Mouse (Mus musculus): ENCODE measurements around the gene Ndufaf8. TPM values are rescaled to one million over a fixed set of nuclear protein-coding genes. Genes with fewer than 3 reads are reported as not detected.

The Ndufaf8 gene
- polyA plus RNA-seq, 1 experiment from 2014 or later: 49.7 TPM

DNA sequence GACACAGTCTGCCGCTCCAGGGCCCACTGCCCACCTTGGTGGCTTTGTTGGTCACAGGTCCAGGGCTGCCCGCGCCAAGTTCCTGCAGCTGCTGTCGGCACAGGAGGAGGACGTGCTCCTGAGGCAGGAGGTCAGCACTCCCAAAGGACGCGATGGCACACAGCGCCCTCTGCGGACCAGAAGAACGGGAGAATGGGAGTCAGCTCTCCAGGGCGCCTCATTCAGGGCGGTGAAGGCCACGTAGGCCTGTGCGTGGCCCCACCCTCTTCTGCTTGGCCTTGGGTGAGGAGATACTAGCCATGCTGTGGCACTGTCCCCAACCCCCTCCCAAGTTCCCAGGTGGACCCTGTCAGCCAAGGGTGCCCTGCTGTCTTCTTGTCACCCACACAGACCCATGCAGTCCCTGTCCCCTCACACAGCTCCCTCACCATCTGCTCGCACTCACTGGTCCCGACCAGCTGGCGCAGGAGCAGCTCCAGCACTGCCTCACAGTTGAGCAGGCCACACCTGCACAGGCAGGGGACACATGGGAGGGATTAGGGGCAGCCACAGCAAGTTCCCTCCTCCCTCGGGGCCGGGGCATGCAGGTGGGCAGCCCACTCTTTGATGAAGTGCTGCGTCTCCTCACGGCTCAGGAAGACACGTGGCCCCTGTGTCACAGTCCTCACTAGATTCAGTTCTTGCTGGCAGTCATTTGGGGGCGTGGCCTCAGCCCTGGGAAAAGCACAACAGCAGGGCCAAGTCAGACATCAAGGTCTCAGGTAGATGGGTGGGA lies 5.7 kb upstream of the Ndufaf8 start:
- Histone ChIP-seq H3K27ac (replicated peaks) (no peak overlapping the region), H3K4me3 (no peak overlapping the region), H3K36me3 (peaks cover 53% of the 10 kb centered on the region), H3K4me2 (replicated peaks) (no peak overlapping the region), H3K27me3 (no peaks in the 10 kb centered on the region), H3K4me1 (peaks cover 8% of the 10 kb centered on the region), H3K9me3 (no peaks in the 10 kb centered on the region), H3K9ac (replicated peaks) (no peak overlapping the region)
- no peak for ATAC-seq (replicated peaks)
- 79% methylated on average over 23 of the region's 23 CpGs for WGBS

DNA sequence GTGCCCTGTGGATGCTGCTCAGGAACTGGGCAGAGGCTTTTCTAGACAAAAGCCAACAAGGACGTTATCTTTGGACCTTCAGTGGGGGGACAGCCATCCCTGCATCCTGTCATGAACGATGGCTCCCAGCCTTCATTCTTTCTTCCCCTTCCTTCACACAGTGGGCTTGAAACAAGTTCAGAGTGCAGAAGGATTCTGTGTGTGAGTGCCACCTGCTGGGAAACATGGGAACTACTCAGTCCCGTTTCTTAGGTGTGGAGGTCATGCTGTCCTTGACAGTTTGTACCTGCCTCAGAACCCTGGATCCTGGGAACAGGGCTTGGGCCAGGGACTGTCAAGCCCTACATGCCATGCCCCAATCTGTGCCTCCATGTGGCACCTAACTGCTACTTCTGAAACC lies 2.3 kb downstream of the Ndufaf8 start:
- Histone ChIP-seq H3K27ac (replicated peaks) (0 out of 2 replicates have a peak overlapping the region, but pooled peaks have one; percentile 46), H3K4me2 (replicated peaks) (no peak overlapping the region), H3K27me3 (no peaks in the 10 kb centered on the region), H3K4me1 (peaks cover 22% of the 10 kb centered on the region), H3K9me3 (no peaks in the 10 kb centered on the region), H3K36me3 (peaks cover 30% of the 10 kb centered on the region), H3K9ac (replicated peaks) (no peak overlapping the region), H3K4me3 (no peak overlapping the region)
- no peak for ATAC-seq (replicated peaks)
- WGBS: 4% methylated on average over 3 of the region's 3 CpGs

DNA sequence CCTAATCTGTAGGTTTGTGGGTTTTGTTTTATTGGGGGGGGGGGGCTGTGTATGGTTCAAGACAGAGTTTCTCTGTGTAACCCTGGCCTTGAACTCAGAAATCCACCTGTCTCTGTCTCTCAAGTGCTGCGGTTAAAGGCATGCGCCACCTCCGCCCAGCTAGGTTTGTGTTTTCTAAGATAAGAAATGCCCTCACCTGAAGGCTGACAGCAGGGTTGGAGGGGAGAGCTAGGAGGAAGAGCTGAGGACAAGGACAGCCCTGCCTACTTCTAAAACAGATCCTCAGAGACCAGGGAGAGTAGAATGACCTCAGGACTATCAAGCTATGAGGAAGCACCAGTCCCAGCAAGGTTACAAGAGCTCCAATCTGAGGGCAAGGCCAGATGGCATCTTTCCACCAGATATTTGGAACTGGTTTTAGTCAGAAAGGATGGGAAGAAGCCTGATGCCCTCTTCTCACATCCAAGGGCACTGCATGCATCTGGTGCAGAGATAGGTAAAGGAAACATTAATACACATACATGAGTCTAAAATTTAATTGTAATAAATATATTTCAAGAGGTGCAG lies 4.8 kb downstream of the Ndufaf8 start:
- Histone ChIP-seq H3K27me3 (no peaks in the 10 kb centered on the region), H3K4me3 (no peak overlapping the region), H3K27ac (replicated peaks) (no peak overlapping the region), H3K9ac (replicated peaks) (no peak overlapping the region), H3K4me2 (replicated peaks) (no peak overlapping the region), H3K36me3 (peaks cover 35% of the 10 kb centered on the region), H3K9me3 (no peaks in the 10 kb centered on the region), H3K4me1 (peaks cover 12% of the 10 kb centered on the region)
- 98% methylated on average over 3 of the region's 3 CpGs for WGBS
- no peak for ATAC-seq (replicated peaks)

DNA sequence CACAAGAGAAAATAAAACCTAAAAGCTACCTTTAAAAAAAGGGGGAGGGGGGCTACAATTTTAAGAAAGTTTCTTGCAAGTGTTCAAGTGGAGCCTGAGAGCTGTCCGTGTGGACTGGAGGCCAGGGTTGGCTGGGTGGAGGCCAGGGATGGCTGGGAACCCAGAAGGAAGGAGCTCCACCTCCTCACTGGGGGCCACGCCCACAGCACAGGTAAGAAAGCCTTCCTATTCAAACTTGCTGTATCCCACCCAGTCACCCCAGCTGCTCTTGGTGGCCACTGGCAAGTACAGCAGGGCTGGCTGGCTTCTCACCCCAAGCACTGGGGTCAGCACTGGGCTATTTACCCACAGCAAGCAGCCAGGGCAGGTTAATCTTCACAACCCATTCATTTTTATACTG lies 8.3 kb downstream of the Ndufaf8 start:
- H3K4me3 ChIP-seq: no peak overlapping the region
- H3K4me1 ChIP-seq: peaks cover 4% of the 10 kb centered on the region; the same call in 1 of the 2 replicates
- H3K36me3 ChIP-seq: peaks cover 37% of the 10 kb centered on the region
- no peak overlapping the region for H3K27ac ChIP-seq (replicated peaks)
- 86% methylated on average over 2 of the region's 2 CpGs for WGBS
- H3K9ac ChIP-seq (replicated peaks): no peak overlapping the region
- H3K9me3 ChIP-seq: no peaks in the 10 kb centered on the region
- H3K27me3 ChIP-seq: no peaks in the 10 kb centered on the region
- H3K4me2 ChIP-seq (replicated peaks): no peak overlapping the region
- no peak for ATAC-seq (replicated peaks)

DNA sequence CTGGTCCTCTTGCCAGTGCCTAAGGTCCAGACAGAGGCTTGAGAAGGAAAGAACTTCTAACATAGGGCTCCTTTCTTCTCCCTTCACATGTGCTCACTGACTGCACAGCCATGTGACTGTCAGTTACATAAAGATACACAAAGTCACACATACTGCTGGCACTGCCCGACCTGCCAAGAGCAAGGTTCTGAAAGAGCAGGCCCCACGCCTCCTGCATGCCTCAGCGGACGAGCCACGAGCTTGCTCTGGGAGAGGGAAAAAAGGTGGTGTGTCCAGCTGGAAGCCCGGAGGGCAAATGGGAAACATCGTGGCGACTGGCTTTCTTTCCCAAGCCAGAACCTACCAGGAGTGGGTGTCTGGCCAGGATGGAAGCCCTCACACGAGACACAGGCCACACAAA lies 9.1 kb downstream of the Ndufaf8 start:
- H3K4me3 ChIP-seq: no peak overlapping the region
- no peak overlapping the region for H3K9ac ChIP-seq (replicated peaks)
- ATAC-seq (replicated peaks): no peak
- H3K36me3 ChIP-seq: peaks cover 37% of the 10 kb centered on the region
- WGBS: 83% methylated on average over 9 of the region's 9 CpGs
- peaks cover 4% of the 10 kb centered on the region; the same call in 1 of the 2 replicates for H3K4me1 ChIP-seq
- H3K9me3 ChIP-seq: no peaks in the 10 kb centered on the region
- no peak overlapping the region for H3K27ac ChIP-seq (replicated peaks)
- no peaks in the 10 kb centered on the region for H3K27me3 ChIP-seq
- H3K4me2 ChIP-seq (replicated peaks): no peak overlapping the region

DNA sequence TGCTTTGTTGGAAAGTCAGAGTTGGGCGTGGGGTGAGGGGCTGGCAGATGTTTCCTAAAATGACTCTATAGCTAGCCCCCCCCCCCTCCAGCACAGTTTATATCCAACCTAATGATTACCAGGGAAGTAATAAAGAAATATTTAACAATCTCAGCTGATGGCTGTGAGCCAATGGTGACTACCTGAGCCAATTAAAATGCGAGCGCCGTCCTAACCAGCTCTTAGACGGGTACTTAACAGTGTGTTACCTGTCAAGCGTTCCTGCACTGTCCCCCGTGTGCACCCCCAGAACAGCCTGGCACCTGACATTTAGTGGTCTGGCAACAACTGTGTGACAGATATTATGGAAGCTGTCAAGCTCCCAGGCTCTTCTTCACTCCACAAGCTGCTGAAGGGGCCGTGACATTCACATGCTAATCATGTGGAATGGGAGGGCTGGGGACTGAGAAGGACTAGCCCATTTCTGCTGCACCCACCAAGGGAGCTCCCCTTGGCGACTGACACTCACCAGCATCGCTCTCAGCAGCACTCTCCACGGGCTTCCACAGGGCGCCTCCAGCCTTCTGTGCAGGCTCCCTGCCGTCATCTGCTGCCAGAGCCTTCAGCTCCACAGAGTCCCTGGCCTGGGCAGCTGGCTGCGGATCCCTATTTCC lies 11.0 kb downstream of the Ndufaf8 start:
- Histone ChIP-seq H3K27ac (replicated peaks) (no peak overlapping the region), H3K4me2 (replicated peaks) (no peak overlapping the region), H3K36me3 (peaks cover 26% of the 10 kb centered on the region), H3K9me3 (no peaks in the 10 kb centered on the region), H3K4me1 (peaks cover 4% of the 10 kb centered on the region; the same call in 1 of the 2 replicates), H3K4me3 (no peak overlapping the region), H3K27me3 (no peaks in the 10 kb centered on the region), H3K9ac (replicated peaks) (no peak overlapping the region)
- ATAC-seq (replicated peaks): no peak
- 63% methylated on average over 14 of the region's 14 CpGs for WGBS

DNA sequence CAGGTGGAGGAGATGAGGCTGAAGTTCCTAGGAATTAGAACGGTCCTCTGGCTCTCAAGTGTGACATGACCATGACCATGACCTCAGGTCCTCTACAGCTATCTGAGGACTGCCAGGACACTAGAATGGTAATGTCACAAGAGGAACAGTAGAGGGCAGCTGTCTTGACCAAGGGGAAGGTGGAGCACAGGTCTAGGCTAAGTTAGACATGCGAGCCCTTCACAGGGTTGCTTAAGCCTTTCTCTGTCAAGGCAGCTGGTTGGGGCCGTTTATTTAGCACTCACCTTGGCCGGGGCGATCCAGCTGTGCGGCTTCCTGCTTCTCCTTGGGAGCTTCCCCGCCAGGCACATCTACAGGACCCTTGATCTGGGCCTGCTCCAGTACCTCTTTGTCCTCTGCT lies 11.8 kb downstream of the Ndufaf8 start:
- H3K4me2 ChIP-seq (replicated peaks): no peak overlapping the region

DNA sequence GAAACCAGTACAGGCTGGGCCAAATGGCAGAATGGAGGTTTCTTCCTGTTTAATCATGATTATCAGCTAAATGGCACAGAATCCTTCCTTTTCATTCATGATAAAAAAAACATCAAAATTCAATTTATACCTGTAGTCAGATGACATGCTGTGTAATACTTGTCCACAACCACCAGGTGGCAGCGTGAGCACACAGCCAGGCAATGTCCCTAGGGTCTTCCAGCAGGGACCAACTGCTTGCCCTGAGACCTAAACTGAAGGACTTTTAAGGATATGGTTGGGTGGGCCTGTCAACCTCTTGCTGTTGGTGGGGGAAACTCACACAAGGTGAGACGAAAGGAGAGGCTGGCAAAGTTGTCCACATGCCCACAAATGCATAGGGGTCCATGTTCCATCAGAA lies 12.3 kb downstream of the Ndufaf8 start:
- no peak overlapping the region for H3K4me3 ChIP-seq
- H3K27me3 ChIP-seq: no peaks in the 10 kb centered on the region
- H3K36me3 ChIP-seq: peaks cover 23% of the 10 kb centered on the region
- ATAC-seq (replicated peaks): no peak
- H3K9ac ChIP-seq (replicated peaks): no peak overlapping the region; the same call in 1 of the 2 replicates
- H3K4me1 ChIP-seq: peaks cover 4% of the 10 kb centered on the region; the same call in 1 of the 2 replicates
- no peak overlapping the region for H3K4me2 ChIP-seq (replicated peaks)
- WGBS: 6% methylated on average over 2 of the region's 2 CpGs
- H3K27ac ChIP-seq (replicated peaks): no peak overlapping the region
- H3K9me3 ChIP-seq: no peaks in the 10 kb centered on the region

More for the DNA sequence above, 11.8 kb downstream of the Ndufaf8 start:
- Histone ChIP-seq H3K9ac (replicated peaks) (no peak overlapping the region; the same call in 1 of the 2 replicates), H3K4me1 (peaks cover 4% of the 10 kb centered on the region; the same call in 1 of the 2 replicates), H3K4me3 (no peak overlapping the region), H3K9me3 (no peaks in the 10 kb centered on the region), H3K27me3 (no peaks in the 10 kb centered on the region), H3K27ac (replicated peaks) (no peak overlapping the region), H3K36me3 (peaks cover 20% of the 10 kb centered on the region)
- no peak; the same call in 1 of the 2 replicates for ATAC-seq (replicated peaks)
- 66% methylated on average over 7 of the region's 7 CpGs for WGBS

DNA sequence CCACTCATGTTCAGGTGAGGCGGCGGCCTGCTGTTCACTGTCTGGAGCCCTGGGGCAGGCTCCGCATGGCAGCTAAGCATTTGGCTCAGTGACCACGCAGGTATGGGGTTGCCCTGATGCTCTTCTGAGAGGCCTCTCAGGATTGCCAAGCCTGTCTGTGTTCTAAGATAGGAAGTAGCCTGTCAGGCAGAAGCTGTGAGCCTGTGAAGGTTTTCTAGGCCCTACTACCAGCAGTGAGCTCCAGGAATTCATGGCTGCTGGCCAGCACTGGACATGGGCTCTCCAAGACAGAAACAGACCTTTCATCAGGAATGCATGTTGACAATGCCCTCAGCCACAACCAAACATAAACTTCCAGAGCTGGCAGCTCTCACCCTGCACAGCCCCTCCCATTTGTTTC lies 13.4 kb downstream of the Ndufaf8 start:
- Histone ChIP-seq H3K4me1 (peaks cover 4% of the 10 kb centered on the region; the same call in 1 of the 2 replicates), H3K36me3 (peaks cover 22% of the 10 kb centered on the region), H3K27me3 (no peaks in the 10 kb centered on the region), H3K9me3 (no peaks in the 10 kb centered on the region), H3K4me3 (no peak overlapping the region), H3K9ac (replicated peaks) (no peak overlapping the region), H3K4me2 (replicated peaks) (no peak overlapping the region), H3K27ac (replicated peaks) (no peak overlapping the region)
- WGBS: 91% methylated on average over 4 of the region's 4 CpGs
- ATAC-seq (replicated peaks): no peak

DNA sequence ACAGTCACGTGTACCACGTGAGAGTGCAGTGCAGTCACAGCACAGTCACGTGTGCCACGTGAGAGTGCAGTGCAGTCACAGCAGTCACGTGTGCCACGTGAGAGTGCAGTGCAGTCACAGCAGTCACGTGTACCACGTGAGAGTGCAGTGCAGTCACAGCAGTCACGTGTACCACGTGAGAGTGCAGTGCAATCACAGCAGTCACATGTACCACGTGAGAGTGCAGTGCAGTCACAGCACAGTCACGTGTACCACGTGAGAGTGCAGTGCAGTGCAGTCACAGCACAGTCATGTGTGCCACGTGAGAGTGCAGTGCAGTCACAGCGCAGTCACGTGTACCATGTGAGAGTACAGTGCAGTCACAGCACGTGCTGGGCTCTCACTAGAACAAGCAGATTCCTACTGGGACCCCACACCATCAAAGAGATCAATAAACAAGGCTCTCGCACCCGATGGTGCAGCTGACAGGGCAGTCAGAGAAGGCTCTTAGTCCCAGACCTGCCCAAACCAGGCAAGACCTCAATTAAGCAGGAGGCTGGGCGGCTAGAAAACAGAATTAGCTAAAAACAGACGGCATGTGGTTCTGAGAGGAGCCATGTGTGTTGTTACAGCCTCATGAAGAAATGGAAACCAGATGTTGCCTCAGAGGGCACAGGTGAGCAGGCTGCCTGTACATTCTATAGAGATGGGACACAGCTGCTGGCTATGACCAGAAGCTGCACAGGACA lies 15.9 kb downstream of the Ndufaf8 start:
- peaks cover 13% of the 10 kb centered on the region for H3K36me3 ChIP-seq
- H3K4me2 ChIP-seq (replicated peaks): no peak overlapping the region
- no peaks in the 10 kb centered on the region for H3K27me3 ChIP-seq
- H3K4me1 ChIP-seq: peaks cover 5% of the 10 kb centered on the region
- H3K4me3 ChIP-seq: no peak overlapping the region
- no peaks in the 10 kb centered on the region for H3K9me3 ChIP-seq
- WGBS: 95% methylated on average over 21 of the region's 21 CpGs
- no peak overlapping the region for H3K27ac ChIP-seq (replicated peaks)
- no peak overlapping the region for H3K9ac ChIP-seq (replicated peaks)
- no peak for ATAC-seq (replicated peaks)

DNA sequence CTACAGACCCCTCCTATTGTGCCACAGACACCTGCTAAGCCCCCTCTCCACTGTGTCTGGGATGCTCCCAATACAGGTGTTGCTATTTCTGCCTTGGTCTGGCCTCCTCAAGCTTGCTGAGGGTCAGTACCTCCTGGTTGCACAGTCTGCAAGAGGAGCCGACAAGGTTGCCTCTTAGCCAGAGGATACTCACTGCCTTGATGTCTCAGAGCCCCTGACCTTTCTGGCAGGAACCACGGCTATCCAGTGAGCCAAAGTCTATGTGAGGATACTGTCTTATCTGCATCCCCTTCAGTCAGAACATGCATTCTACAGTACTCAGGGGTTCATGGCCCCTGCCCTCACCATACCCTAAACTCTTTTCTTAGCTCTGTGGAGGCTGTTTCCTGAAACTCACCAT lies 18.9 kb downstream of the Ndufaf8 start:
- Histone ChIP-seq H3K9me3 (no peaks in the 10 kb centered on the region), H3K27me3 (no peaks in the 10 kb centered on the region), H3K36me3 (peaks cover 9% of the 10 kb centered on the region), H3K4me3 (no peak overlapping the region), H3K4me1 (peaks cover 13% of the 10 kb centered on the region), H3K9ac (replicated peaks) (no peak overlapping the region), H3K4me2 (replicated peaks) (no peak overlapping the region), H3K27ac (replicated peaks) (no peak overlapping the region)
- WGBS: 83% methylated on average over 2 of the region's 2 CpGs
- ATAC-seq (replicated peaks): no peak

DNA sequence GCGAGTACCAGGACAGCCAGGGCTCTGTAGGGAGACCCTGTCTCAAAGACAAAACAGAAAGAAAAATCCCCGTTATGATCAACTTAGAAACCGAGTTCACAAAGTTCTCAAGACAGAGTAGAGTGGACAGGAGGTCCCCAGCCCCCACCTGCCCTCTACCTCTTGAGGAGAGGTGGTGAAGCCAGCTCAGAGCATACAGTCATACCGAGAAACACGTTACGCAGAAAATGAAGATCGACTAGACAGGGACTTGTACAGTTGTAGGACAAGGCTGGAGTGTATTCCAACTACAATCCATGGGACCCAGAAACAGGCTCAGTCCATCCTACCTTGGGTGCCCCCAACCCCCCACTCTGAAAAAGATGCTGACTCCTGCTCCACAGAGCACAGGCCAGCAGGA lies 20.4 kb downstream of the Ndufaf8 start:
- no peak for ATAC-seq (replicated peaks)
- Histone ChIP-seq H3K9me3 (no peaks in the 10 kb centered on the region), H3K4me3 (no peak overlapping the region), H3K27ac (replicated peaks) (no peak overlapping the region), H3K27me3 (no peaks in the 10 kb centered on the region), H3K9ac (replicated peaks) (no peak overlapping the region), H3K4me2 (replicated peaks) (no peak overlapping the region), H3K4me1 (peaks cover 13% of the 10 kb centered on the region), H3K36me3 (peaks cover 9% of the 10 kb centered on the region)
- WGBS: 91% methylated on average over 7 of the region's 7 CpGs
